Mouse (Mus musculus) testis, adult 2 months (tissue): ENCODE measurements at regions not wholly inside any gene's neighbourhood (a gene's known extent, or its start where the extent isn't known, plus 50 kb on each side); places are given as distances from the start of the nearest gene placed in this dataset.

Source experiments
- CTCF ChIP-seq: fragments of 200-500 bp; IDR thresholded peaks from 2 replicates; pipeline ENCODE4 v1.5.1; 2012; ENCODE audit warnings: low read depth, mild to moderate bottlenecking, inconsistent platforms, low read length, moderate library complexity; ENCODE audit not compliant: control insufficient read depth, insufficient read depth, insufficient replicate concordance
- POLR2A ChIP-seq: fragments of 200-500 bp; IDR thresholded peaks from 2 replicates; pipeline ENCODE4 v1.6.1; 2012; ENCODE audit warnings: low read depth, mild to moderate bottlenecking, inconsistent platforms, low read length, moderate library complexity; ENCODE audit not compliant: control insufficient read depth

DNA sequence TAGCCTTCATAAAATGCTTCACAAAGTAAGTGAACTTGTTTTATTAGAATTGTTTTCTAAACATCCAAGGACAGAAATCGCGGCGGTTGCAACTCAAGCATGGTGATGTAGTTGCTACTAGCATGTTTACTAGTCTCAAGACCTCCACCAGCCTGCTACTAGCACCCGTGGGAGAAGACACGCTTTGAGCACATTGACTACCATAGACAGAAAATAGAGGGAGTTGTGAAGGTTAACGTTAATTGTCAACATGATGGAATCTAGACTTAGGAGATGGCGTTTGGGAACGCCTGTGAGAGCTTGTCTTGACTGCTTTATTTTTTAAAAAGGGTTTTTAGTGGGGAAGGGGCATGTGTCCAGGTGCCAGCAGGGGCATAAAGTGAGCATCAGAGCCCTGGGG is 318.2 kb downstream of the Rps29 start:
- TF ChIP-seq POLR2A (no peak), CTCF (no peak)
